Mouse (Mus musculus) lung, embryonic 14.5 days (tissue): ENCODE data around the gene Strn4. TPM values are rescaled to one million over a fixed set of nuclear protein-coding genes. Genes with fewer than 3 reads are reported as not detected.

ENCODE experiments used
- ATAC-seq: fragments of 200-750 bp; cut with Nextera tagmentation; 2 replicates; pipeline ENCODE4 v1.8.0; 2017; ENCODE audit warnings: mild to moderate bottlenecking, moderate TSS enrichment, moderate library complexity; ENCODE audit not compliant: insufficient read depth
- DNase-seq: peaks from one replicate; pipeline ENCODE4 v3.0.0-alpha.2; 2015
- H3K27ac ChIP-seq: fragments of 300-500 bp; sonication (generic); 2 replicates; pipeline ENCODE4 v1.5.1; 2014; ENCODE audit warnings: low read depth, mild to moderate bottlenecking, moderate library complexity
- H3K27me3 ChIP-seq: fragments of 300-500 bp; sonication (generic); 2 replicates; pipeline ENCODE4 v1.6.1; 2014; ENCODE audit warnings: low read length, control low read depth; ENCODE audit not compliant: insufficient read depth
- H3K36me3 ChIP-seq: fragments of 300-500 bp; sonication (generic); 2 replicates; pipeline ENCODE4 v1.6.1; 2014; ENCODE audit warnings: control low read depth; ENCODE audit not compliant: insufficient read depth
- H3K4me1 ChIP-seq: fragments of 300-500 bp; sonication (generic); 2 replicates; pipeline ENCODE4 v1.6.1; 2014; ENCODE audit warnings: antibody characterized with exemption, control low read depth; ENCODE audit not compliant: insufficient read depth
- H3K4me2 ChIP-seq: fragments of 300-500 bp; sonication (generic); 2 replicates; pipeline ENCODE4 v1.6.1; 2014; ENCODE audit warnings: mild to moderate bottlenecking
- H3K4me3 ChIP-seq: fragments of 300-500 bp; sonication (generic); 2 replicates; pipeline ENCODE4 v1.5.1; 2014; ENCODE audit warnings: low read depth, low read length
- H3K9ac ChIP-seq: fragments of 300-500 bp; sonication (generic); 2 replicates; pipeline ENCODE4 v1.6.1; 2014
- H3K9me3 ChIP-seq: fragments of 300-500 bp; sonication (generic); 2 replicates; pipeline ENCODE4 v1.6.1; 2016; ENCODE audit warnings: low read depth, low read length, control low read depth
- CTCF ChIP-seq: IDR thresholded peaks from 2 replicates; pipeline ENCODE4 v1.5.1; 2016; ENCODE audit warnings: antibody characterized with exemption, low read depth
- WGBS: fragments of 180-500 bp; shearing (Covaris S2); extraction: QIAGEN DNeasy Blood & Tissue Kit; methylation state at CpG from one replicate; pipeline ENCODE4 v1.1.7; 2014; 5-methylcytosine and 5-hydroxymethylcytosine counted together
- polyA plus RNA-seq: library from polyadenylated mRNA; unstranded; fragments of >200 nt; fragmentation: Nextera tagmentation; extraction: Ambion mirVana; gene quantifications from 2 replicates; pipeline ENCODE4 v1.2.1, GENCODE M21; 2014

The Strn4 gene
- polyA plus RNA-seq, 1 experiment from 2014 or later, result 134 TPM

DNA sequence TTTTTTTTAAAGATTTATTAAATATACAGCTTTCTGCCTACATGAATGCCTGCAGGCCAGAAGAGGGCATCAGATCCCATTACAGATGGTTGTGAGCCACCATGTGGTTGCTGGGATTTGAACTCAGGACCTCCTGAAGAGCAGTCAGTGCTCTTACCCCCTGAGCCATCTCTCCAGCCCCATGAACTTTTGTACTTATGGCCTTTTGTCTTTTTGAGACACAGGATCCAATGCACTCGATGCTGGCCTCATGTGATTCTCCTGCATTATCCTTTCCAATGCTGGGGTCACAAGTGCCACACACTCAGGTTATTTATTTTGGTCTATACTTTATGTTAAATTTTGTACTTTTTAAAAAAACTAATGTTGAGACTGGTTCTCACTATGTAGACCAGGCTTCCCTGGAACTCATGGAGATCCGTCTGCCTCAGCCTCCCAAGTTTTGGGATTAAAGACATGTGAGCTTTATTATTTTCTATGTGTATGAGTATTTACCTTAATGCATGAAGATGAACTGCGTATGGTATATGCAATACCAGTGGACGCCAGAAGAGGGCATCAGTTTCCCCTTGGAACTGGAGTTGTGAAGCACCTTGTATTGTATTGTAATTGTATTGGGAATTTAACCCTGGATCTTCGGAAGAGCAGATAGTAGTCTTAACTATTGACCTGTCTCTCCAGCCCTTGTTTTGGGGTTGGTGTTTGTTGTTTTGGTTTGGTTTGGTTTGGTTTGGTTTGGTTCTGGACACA is 44.4 kb downstream of the Strn4 start:
- Histone ChIP-seq H3K27me3 (no peaks in the 10 kb centered on the region), H3K4me1 (no peaks in the 10 kb centered on the region), H3K36me3 (peaks cover 54% of the 10 kb centered on the region), H3K4me3 (no peak overlapping the region), H3K9me3 (no peaks in the 10 kb centered on the region), H3K4me2 (no peak overlapping the region), H3K9ac (no peak overlapping the region), H3K27ac (no peak overlapping the region)
- WGBS, result 33% methylated on average over 5 of the region's 5 CpGs
- no peak for ATAC-seq
- peak; percentile 84 for TF ChIP-seq CTCF
- peak; percentile 85 for DNase-seq

GRCm38 (mm10) chr7:16867488-16867887 is 51.8 kb downstream of the Strn4 start:
- H3K27me3 ChIP-seq, result no peaks in the 10 kb centered on the region
- H3K4me3 ChIP-seq, result no peak overlapping the region
- ATAC-seq (no peak), DNase-seq (no peak)
- no peaks in the 10 kb centered on the region for H3K4me1 ChIP-seq
- no peak for TF ChIP-seq CTCF
- no peaks in the 10 kb centered on the region for H3K9me3 ChIP-seq
- no peak overlapping the region for H3K27ac ChIP-seq
- peaks cover 51% of the 10 kb centered on the region for H3K36me3 ChIP-seq
- H3K9ac ChIP-seq, result no peak overlapping the region
- H3K4me2 ChIP-seq, result no peak overlapping the region
- WGBS, result 66% methylated on average over 3 of the region's 3 CpGs

GRCm38 (mm10) chr7:16869497-16869896 is 53.8 kb downstream of the Strn4 start:
- Histone ChIP-seq H3K27me3 (no peaks in the 10 kb centered on the region), H3K27ac (no peak overlapping the region), H3K36me3 (peaks cover 46% of the 10 kb centered on the region), H3K4me3 (no peak overlapping the region), H3K9me3 (no peaks in the 10 kb centered on the region), H3K4me1 (no peaks in the 10 kb centered on the region), H3K4me2 (peak overlapping the region; percentile 39; the same call in 1 of the 2 replicates), H3K9ac (no peak overlapping the region)
- ATAC-seq (peak; percentile 83), DNase-seq (peak; percentile 71)
- 27% methylated on average over 16 of the region's 16 CpGs for WGBS
- TF ChIP-seq CTCF, result no peak

- WGBS, result 81% methylated on average over 10 of the region's 10 CpGs
- Histone ChIP-seq H3K9me3 (no peaks in the 10 kb centered on the region), H3K4me1 (no peaks in the 10 kb centered on the region), H3K27ac (no peak overlapping the region), H3K4me3 (no peak overlapping the region), H3K36me3 (peaks cover 31% of the 10 kb centered on the region), H3K9ac (no peak overlapping the region), H3K4me2 (no peak overlapping the region), H3K27me3 (no peaks in the 10 kb centered on the region)
- ATAC-seq (no peak), DNase-seq (peak; percentile 46)
- no peak for TF ChIP-seq CTCF
Observed at GRCm38 (mm10) chr7:16871600-16871999, 55.9 kb downstream of the Strn4 start.

DNA sequence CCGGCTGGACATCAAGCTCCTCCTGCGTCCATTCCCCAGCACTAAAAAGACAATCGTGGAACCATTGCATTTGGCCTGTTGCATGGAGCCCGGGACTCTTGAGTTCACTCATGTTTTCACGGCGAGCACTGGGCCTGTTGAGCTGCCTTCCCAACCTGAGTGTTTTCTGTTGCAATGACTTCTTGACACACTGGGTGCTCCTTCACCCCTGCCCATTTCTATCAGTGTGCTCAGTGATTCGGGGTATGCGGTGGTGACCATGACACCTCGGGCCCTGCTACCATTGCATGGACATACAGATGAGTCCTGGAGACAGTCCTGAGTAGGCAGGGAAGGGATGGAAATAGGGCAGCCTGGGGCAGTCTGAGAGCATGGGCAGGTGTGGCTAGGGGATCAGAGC is 56.8 kb downstream of the Strn4 start:
- no peak overlapping the region for H3K4me3 ChIP-seq
- H3K27me3 ChIP-seq, result no peaks in the 10 kb centered on the region
- 89% methylated on average over 9 of the region's 9 CpGs for WGBS
- ATAC-seq (no peak), DNase-seq (no peak)
- H3K4me2 ChIP-seq, result no peak overlapping the region
- H3K9ac ChIP-seq, result no peak overlapping the region
- H3K36me3 ChIP-seq, result peaks cover 31% of the 10 kb centered on the region
- peaks cover 4% of the 10 kb centered on the region; the same call in 1 of the 2 replicates for H3K4me1 ChIP-seq
- no peak overlapping the region for H3K27ac ChIP-seq
- H3K9me3 ChIP-seq, result no peaks in the 10 kb centered on the region
- TF ChIP-seq CTCF, result no peak

GRCm38 (mm10) chr7:16873392-16873791 is 57.7 kb downstream of the Strn4 start:
- Histone ChIP-seq H3K9me3 (no peaks in the 10 kb centered on the region), H3K9ac (no peak overlapping the region), H3K4me2 (no peak overlapping the region), H3K4me3 (no peak overlapping the region), H3K27ac (no peak overlapping the region), H3K4me1 (peaks cover 4% of the 10 kb centered on the region; the same call in 1 of the 2 replicates), H3K36me3 (peaks cover 25% of the 10 kb centered on the region), H3K27me3 (no peaks in the 10 kb centered on the region)
- no peak for ATAC-seq
- peak; percentile 30; the same call in 1 of the 2 replicates for TF ChIP-seq CTCF
- DNase-seq, result no peak
- WGBS, result 89% methylated on average over 4 of the region's 4 CpGs

GRCm38 (mm10) chr7:16874190-16874589 is 58.5 kb downstream of the Strn4 start:
- Histone ChIP-seq H3K9ac (peak overlapping the region; percentile 2; the same call in 1 of the 2 replicates), H3K4me2 (peak overlapping the region; percentile 85), H3K36me3 (peaks cover 23% of the 10 kb centered on the region), H3K4me1 (peaks cover 4% of the 10 kb centered on the region; the same call in 1 of the 2 replicates), H3K27me3 (no peaks in the 10 kb centered on the region), H3K4me3 (peak overlapping the region; percentile 23), H3K27ac (peak overlapping the region; percentile 84), H3K9me3 (no peaks in the 10 kb centered on the region)
- TF ChIP-seq CTCF, result peak; percentile 94
- WGBS, result 4% methylated on average over 17 of the region's 17 CpGs
- DNase-seq, result peak; percentile 89
- 0 out of 2 replicates have a peak, but pooled peaks have one; percentile 22 for ATAC-seq
